Mouse (Mus musculus): ENCODE measurements around the gene Phlda2. TPM values are rescaled to one million over a fixed set of nuclear protein-coding genes. Genes with fewer than 3 reads are reported as not detected.
A peak's percentile ranks its signal among the peaks of the same experiment; 100 is the strongest.
"Not testable (repeated sequence)": the region's sequence is repeated elsewhere in the genome, so short reads cannot be mapped to it uniquely, and the experiment has no call there.

Gene Phlda2
- 1.4 and 1.5 TPM in 2 replicates for polyA plus RNA-seq (2016; fragmentation: Nextera tagmentation; extraction: Ambion mirVana)

DNA sequence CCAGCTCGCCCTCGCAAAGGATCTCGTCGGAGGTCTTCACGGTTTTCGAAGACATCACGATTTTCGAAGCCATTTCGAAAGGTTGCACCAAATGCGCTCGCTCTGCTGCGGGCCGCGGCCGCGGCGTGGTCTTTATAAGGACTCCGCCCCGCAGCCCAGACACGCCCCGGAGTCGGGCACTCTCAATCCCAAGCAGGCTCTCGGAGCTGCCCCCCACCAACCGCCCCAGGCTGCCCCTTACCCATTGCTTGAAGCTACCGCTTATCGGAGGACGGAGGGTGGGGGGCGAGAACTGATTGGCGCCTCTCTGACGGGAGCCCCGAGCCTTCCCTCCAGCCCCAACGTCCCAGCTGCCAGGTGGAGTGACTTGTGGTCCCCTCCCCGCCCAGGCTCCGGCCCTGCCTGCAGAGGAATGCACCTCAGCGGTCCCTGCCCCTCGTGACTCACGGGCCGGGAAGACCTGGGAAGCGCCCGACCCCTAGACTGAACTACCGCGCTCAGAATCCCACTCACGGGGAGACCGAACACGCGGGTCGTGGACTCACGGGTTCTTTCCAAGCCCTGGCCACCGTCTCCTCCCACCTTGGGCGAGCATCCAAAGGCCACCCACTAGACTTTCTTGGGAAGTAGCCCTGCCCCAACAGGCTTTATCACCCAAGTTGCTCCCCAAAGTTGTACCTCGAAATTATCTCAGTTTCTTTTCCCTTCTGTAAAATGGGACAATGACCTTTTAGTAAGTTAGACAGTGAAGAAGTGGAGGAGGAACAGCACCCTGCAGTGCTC lies at the start of gene Phlda2:
TSS of gene Phlda2 (minus strand) at position 733 of the 783 bp plus-strand sequence.
- 10% methylated on average over 51 of the region's 51 CpGs for WGBS
- Histone ChIP-seq H3K27me3 (peaks cover 80% of the 10 kb centered on the region), H3K36me3 (no peaks in the 10 kb centered on the region), H3K9me3 (no peaks in the 10 kb centered on the region), H3K4me2 (replicated peaks) (peak within 1 kb of the TSS; percentile 63), H3K4me3 (peak within 1 kb of the TSS; percentile 40), H3K27ac (replicated peaks) (no peak within 1 kb of the TSS), H3K9ac (replicated peaks) (no peak within 1 kb of the TSS), H3K4me1 (peaks cover 16% of the 10 kb centered on the region)
- 0 out of 2 replicates have a peak, but pooled peaks have one; percentile 58 for ATAC-seq (ENCODE audit: low FRiP score, low read depth)

GRCm38 (mm10) chr7:143549588-143550220 lies 46.8 kb upstream of the Phlda2 start:
- Histone ChIP-seq H3K9me3 (no peaks in the 10 kb centered on the region), H3K4me1 (peaks cover 29% of the 10 kb centered on the region), H3K4me2 (replicated peaks) (peak overlapping the region; percentile 82), H3K27ac (replicated peaks) (peak overlapping the region; percentile 82), H3K27me3 (no peaks in the 10 kb centered on the region), H3K9ac (replicated peaks) (peak overlapping the region; percentile 59), H3K4me3 (peak overlapping the region; percentile 79), H3K36me3 (peaks cover 15% of the 10 kb centered on the region; the same call in 1 of the 2 replicates)
- ATAC-seq (ENCODE audit: low FRiP score, low read depth) = peak; percentile 10
- WGBS = 56% methylated on average over 2 of the region's 2 CpGs

DNA sequence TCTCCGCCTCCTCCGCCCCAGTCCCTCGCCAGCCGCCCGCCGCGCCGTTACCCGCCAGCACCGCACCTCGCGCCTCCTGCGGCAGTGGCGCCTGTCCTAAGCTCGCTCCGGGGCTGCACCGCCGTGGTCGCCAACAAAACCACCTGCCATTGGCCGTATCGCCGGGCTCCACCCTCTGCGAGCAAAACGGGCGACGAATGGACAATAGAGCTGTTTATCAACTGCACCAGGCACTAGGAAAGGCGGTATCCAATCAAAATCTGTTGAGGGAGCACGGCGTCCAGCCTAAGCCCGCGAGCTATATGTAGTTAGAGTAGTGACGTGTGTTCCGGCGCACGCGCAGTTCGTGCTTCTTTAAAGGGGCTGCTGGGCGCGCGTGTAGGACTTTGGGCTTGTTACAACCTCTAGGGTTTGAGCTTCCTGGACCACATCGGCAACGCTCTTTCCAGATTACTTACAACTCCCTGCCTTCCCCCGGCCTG lies 46.1 kb upstream of the Phlda2 start, which contains the start of gene Nap1l4:
TSS of gene Nap1l4 (minus strand) at position 131 of the 482 bp plus-strand sequence.
- H3K27ac ChIP-seq (replicated peaks) = peak within 1 kb of the TSS; percentile 91
- peak within 1 kb of the TSS; percentile 82 for H3K4me2 ChIP-seq (replicated peaks)
- WGBS = under 1% methylated on average over 40 of the region's 43 CpGs
- H3K36me3 ChIP-seq = peaks cover 8% of the 10 kb centered on the region; the same call in 1 of the 2 replicates
- peak within 1 kb of the TSS; percentile 88 for H3K9ac ChIP-seq (replicated peaks)
- peak within 1 kb of the TSS; percentile 79 for H3K4me3 ChIP-seq
- H3K27me3 ChIP-seq = no peaks in the 10 kb centered on the region
- H3K9me3 ChIP-seq = no peaks in the 10 kb centered on the region
- H3K4me1 ChIP-seq = peaks cover 29% of the 10 kb centered on the region
- peak; percentile 99 for ATAC-seq (ENCODE audit: low FRiP score, low read depth)

DNA sequence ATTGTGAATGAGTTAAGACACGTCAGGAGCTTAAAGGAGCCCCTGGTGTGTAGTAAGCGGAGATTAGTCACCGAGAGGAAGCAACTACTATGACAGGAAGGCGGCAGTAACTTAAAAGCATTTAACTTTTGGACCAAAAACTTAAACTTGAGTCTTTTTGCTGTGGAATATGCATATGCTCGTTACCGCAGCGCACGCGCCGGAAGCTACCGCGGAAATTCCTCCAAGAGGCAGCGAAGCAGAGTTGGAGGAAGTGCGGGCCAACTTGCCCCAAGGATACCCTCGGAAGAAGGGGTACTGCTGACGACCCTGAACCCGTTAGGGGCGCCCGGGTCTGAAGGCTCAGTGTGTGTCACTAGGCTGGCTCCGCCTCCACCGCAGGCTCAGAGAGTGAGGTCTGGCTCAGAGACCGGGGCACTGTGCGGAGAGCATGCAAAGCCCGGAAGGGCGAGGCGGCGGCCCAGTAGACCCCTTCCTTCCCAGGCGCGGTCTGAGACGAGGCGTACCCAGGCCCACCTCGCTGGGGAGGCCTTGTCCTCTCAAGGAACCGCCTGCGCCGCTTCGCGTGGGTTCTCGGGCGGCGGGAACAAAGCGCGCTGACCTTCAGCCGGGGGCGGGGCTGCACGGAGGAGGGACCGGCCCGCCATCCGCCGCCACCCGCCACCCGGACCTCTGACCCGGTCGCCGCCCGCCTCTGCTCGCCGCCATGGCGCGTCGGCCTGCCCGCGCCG lies 45.4 kb upstream of the Phlda2 start:
- Histone ChIP-seq H3K36me3 (peaks cover 6% of the 10 kb centered on the region; the same call in 1 of the 2 replicates), H3K4me2 (replicated peaks) (peak overlapping the region; percentile 82), H3K4me1 (peaks cover 29% of the 10 kb centered on the region), H3K9ac (replicated peaks) (peak overlapping the region; percentile 88), H3K9me3 (no peaks in the 10 kb centered on the region), H3K27ac (replicated peaks) (peak overlapping the region; percentile 91), H3K27me3 (no peaks in the 10 kb centered on the region), H3K4me3 (peak overlapping the region; percentile 79)
- WGBS = under 1% methylated on average over 58 of the region's 63 CpGs
- peak; percentile 83 for ATAC-seq (ENCODE audit: low FRiP score, low read depth)

DNA sequence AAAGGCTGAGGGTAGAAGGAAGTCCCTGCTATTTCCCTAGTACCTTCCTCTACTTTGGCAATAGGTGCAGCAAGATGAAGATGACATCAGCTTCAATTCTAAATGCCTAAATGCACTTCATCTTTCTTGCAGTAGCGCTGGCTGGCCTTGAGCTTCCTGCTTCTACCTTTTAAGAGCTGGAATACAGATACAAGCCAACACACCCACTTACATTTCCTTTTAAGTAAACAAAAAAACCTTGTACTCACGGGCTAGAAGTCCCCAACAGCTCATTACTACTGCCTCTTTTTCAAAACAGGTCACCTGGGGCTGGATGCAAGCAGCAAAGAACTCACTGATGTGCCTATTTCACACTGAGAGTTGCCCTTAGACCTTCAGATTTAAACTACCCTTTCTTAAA lies 43.6 kb upstream of the Phlda2 start:
- no peak for ATAC-seq (ENCODE audit: low FRiP score, low read depth)
- Histone ChIP-seq H3K27me3 (no peaks in the 10 kb centered on the region), H3K4me1 (peaks cover 34% of the 10 kb centered on the region), H3K4me2 (replicated peaks) (peak overlapping the region; percentile 82; the same call in 1 of the 2 replicates), H3K27ac (replicated peaks) (no peak overlapping the region), H3K9me3 (no peaks in the 10 kb centered on the region), H3K4me3 (no peak overlapping the region), H3K36me3 (no peaks in the 10 kb centered on the region), H3K9ac (replicated peaks) (no peak overlapping the region)
- WGBS = 75% methylated on average over 2 of the region's 2 CpGs

DNA sequence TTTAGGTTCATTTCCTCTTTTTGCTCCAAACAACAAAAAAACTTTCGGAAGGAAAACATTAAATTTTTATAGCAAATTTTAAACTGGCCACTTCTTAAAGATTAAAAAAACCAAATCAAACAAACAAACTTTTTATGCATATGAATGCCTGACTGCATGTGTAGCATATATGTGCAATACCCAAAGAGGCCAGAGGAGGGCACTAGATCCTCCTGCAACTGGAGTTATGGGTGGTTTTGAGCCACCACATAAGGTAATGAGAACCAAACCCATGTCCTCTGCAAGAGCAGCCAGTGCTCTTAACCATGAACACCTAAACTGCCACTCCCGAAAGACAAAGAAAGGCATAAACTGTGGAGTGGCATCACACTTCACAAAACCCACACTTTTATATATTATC lies 41.4 kb upstream of the Phlda2 start:
- Histone ChIP-seq H3K36me3 (peaks cover 14% of the 10 kb centered on the region), H3K4me1 (peaks cover 28% of the 10 kb centered on the region), H3K9ac (replicated peaks) (no peak overlapping the region), H3K4me3 (no peak overlapping the region), H3K4me2 (replicated peaks) (no peak overlapping the region), H3K27ac (replicated peaks) (no peak overlapping the region), H3K9me3 (no peaks in the 10 kb centered on the region), H3K27me3 (no peaks in the 10 kb centered on the region)
- ATAC-seq (ENCODE audit: low FRiP score, low read depth) = no peak
- WGBS = 91% methylated on average over 2 of the region's 2 CpGs

GRCm38 (mm10) chr7:143538671-143539070 lies 35.7 kb upstream of the Phlda2 start:
- Histone ChIP-seq H3K36me3 (peaks cover 64% of the 10 kb centered on the region), H3K9ac (replicated peaks) (no peak overlapping the region), H3K9me3 (no peaks in the 10 kb centered on the region), H3K4me1 (peaks cover 6% of the 10 kb centered on the region; the same call in 1 of the 2 replicates), H3K27me3 (no peaks in the 10 kb centered on the region), H3K4me3 (no peak overlapping the region), H3K4me2 (replicated peaks) (no peak overlapping the region), H3K27ac (replicated peaks) (no peak overlapping the region)
- WGBS = 94% methylated on average over 1 of the region's 1 CpGs
- no peak for ATAC-seq (ENCODE audit: low FRiP score, low read depth)

DNA sequence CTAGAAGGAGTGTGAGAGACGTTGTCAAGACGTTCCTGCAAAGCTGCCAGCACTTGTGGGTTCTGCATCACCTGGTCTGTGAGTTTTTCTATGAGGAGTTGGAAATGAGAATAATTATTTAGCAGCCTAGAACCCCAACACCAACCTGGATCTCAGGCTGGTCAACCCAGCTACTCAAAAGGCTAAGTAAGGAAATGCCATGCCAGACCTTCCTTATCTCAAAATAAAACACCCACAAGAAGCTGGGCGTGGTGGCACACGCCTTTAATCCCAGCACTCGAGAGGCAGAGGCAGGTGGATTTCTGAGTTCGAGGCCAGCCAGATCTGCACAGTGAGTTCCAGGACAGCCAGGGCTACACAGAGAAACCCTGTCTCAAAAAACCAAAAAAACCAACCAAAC lies 35.3 kb upstream of the Phlda2 start:
- H3K9me3 ChIP-seq; H3K4me3 ChIP-seq; H3K27me3 ChIP-seq; H3K9ac ChIP-seq (replicated peaks); H3K4me1 ChIP-seq; H3K27ac ChIP-seq (replicated peaks); H3K4me2 ChIP-seq (replicated peaks); ATAC-seq (ENCODE audit: low FRiP score, low read depth): not testable (repeated sequence)
- peaks cover 69% of the 10 kb centered on the region for H3K36me3 ChIP-seq
- WGBS = 94% methylated on average over 6 of the region's 6 CpGs

GRCm38 (mm10) chr7:143536251-143536650 lies 33.3 kb upstream of the Phlda2 start:
- Histone ChIP-seq H3K4me1 (no peaks in the 10 kb centered on the region), H3K27me3 (no peaks in the 10 kb centered on the region), H3K27ac (replicated peaks) (no peak overlapping the region), H3K4me3 (no peak overlapping the region), H3K9ac (replicated peaks) (no peak overlapping the region), H3K4me2 (replicated peaks) (no peak overlapping the region), H3K36me3 (peaks cover 88% of the 10 kb centered on the region), H3K9me3 (no peaks in the 10 kb centered on the region)
- ATAC-seq (ENCODE audit: low FRiP score, low read depth) = no peak
- WGBS = 95% methylated on average over 3 of the region's 3 CpGs

- Histone ChIP-seq H3K27ac (replicated peaks) (no peak overlapping the region), H3K4me2 (replicated peaks) (no peak overlapping the region), H3K27me3 (no peaks in the 10 kb centered on the region), H3K4me1 (no peaks in the 10 kb centered on the region), H3K36me3 (peaks cover 98% of the 10 kb centered on the region), H3K9me3 (no peaks in the 10 kb centered on the region), H3K4me3 (no peak overlapping the region), H3K9ac (replicated peaks) (no peak overlapping the region)
- ATAC-seq (ENCODE audit: low FRiP score, low read depth) = no peak
- 89% methylated on average over 2 of the region's 2 CpGs for WGBS
Measured at GRCm38 (mm10) chr7:143533284-143533683, 30.3 kb upstream of the Phlda2 start.

DNA sequence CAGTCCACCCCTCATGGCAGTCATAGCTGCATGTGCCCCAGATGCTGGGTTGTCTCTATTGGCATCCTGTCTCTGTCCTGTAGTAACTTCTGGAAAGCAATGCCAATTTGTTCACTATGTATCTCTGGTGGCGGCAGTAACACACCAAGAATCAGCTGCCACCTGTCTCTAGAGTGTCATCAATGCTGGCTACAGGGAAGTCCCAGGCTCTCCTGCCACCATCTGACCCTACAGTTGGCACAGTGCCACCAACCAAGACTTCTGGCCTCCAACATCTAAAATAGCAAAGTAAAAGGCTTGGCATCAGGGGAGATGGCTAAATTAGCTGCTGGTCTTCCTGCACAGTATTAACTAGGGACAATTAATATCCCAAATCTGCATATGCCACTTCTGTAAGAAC lies 29.5 kb upstream of the Phlda2 start:
- Histone ChIP-seq H3K36me3 (peaks cover 98% of the 10 kb centered on the region), H3K4me1 (no peaks in the 10 kb centered on the region), H3K27me3 (no peaks in the 10 kb centered on the region), H3K27ac (replicated peaks) (no peak overlapping the region), H3K4me3 (no peak overlapping the region), H3K9ac (replicated peaks) (no peak overlapping the region), H3K4me2 (replicated peaks) (no peak overlapping the region), H3K9me3 (no peaks in the 10 kb centered on the region)
- no peak for ATAC-seq (ENCODE audit: low FRiP score, low read depth)
- WGBS = 96% methylated on average over 1 of the region's 1 CpGs

All from midbrain, embryonic 12.5 days (tissue).